Mouse (Mus musculus): ENCODE data around the gene Cnn1. TPM values are rescaled to one million over a fixed set of nuclear protein-coding genes. Genes with fewer than 3 reads are reported as not detected.
A peak's percentile ranks its signal among the peaks of the same experiment; 100 is the strongest.

The Cnn1 gene
- total and polyA plus RNA-seq, 3 experiments: 0.06 to 0.19 TPM; not detected in 1

DNA sequence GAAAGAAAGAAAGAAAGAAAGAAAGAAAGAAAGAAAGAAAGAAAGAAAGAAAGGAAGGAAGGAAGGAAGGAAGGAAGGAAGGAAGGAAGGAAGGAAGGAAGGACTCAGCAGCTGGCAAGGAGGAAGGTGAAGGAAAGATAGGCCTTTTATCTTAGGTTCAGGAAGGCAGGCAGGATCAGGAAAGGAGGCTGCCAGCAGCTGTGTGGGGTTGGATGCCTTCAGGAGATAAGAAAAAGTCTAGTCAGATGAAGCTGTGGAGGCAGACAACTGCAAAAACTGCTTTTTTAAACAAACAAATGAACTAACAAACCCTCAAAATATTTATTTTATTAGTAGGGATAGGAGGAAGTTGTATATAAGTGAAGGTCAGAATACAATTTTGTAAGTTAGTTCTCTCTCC is 22.5 kb downstream of the Cnn1 start (continued):
- no peak for TF ChIP-seq USF2 (IDR thresholded peaks at IDR 0.05; ENCODE audit: borderline replicate concordance in 1 of 2, insufficient read depth in 1 of 2, low read depth in 1 of 2, low read length in 2 of 2)

DNA sequence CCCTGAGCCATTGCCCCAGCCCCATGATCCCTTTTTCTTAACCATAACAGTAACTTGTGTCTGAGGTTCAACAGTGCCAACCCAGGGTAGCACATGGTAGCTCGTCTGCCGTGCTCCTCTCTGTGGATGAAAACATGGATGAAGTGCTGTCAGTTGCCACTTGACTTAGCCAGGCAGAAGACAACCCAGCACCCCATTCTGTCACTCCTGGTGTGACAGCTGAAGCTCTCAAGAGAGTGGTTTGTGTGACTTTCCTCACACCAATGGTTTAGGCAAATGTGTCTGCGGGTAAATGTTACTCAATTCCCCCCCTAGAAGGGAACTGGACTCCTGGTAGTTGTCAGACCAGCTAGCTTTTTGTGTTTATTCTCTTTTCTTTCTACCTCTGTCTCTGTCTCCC is 23.0 kb downstream of the Cnn1 start:
- Histone ChIP-seq H3K27ac (ENCODE audit: control insufficient read depth, low read depth, low read length) (peak overlapping the region; percentile 41), H3K79me2 (ENCODE audit: control insufficient read depth, insufficient read depth, low read length, poor library complexity) (no peaks in the 10 kb centered on the region)

DNA sequence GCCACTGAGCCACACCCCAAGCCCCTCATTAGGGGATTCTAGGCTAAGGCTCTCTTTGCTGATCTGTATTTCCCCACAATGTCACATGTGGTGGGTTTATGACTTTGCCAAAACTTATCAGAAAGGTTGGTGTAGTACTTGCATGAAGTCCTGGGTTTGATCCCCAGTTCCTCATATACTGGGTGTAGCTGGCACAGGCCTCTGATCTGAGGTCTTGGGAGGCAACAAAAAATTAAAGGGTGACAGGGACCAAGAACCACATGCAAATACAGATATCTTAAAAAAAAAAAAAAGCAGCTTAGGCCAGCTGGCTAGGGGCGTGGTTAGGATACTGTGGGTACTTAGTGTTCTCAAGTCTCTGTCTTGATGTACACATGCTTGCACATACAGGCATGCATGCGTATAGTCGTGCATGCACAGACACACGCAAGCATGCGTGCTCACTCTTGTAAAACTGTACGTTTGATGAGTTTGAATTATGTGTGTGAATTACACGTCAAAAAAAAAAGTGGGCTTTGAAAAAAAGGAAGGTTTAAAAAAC is 24.1 kb downstream of the Cnn1 start:
- peaks cover 0 to 25% of the 10 kb centered on the region in 2 experiments; a peak in 2 of 4 replicates for H3K36me3 ChIP-seq (ENCODE audit: control insufficient read depth in 1 of 2, insufficient read depth in 2 of 2, low read length in 2 of 2)
- H3K27me3 ChIP-seq (ENCODE audit: control insufficient read depth in 1 of 2, insufficient read depth in 2 of 2, low read length in 2 of 2): no peaks in the 10 kb centered on the region
- no peaks in the 10 kb centered on the region for H3K79me2 ChIP-seq (ENCODE audit: control insufficient read depth, insufficient read depth, low read length, poor library complexity)
- H3K4me3 ChIP-seq (ENCODE audit: control insufficient read depth in 1 of 2, insufficient read depth in 1 of 2, low read depth in 2 of 2, low read length in 2 of 2): no peak overlapping the region
- TF ChIP-seq MAZ (IDR thresholded peaks at IDR 0.05; ENCODE audit: low read depth, low read length) (no peak), RCOR1 (IDR thresholded peaks at IDR 0.05; ENCODE audit: low read depth, low read length) (peak; percentile 69), POLR2AphosphoS5 (IDR thresholded peaks at IDR 0.05; ENCODE audit: borderline replicate concordance, low read depth, low read length) (no peak), MXI1 (IDR thresholded peaks at IDR 0.05; ENCODE audit: low read depth, low read length) (peak; percentile 92), ETS1 (IDR thresholded peaks at IDR 0.05; ENCODE audit: low read depth, low read length) (peak; percentile 97), NELFE (IDR thresholded peaks at IDR 0.05; ENCODE audit: low read depth, low read length) (no peak), MAX (IDR thresholded peaks at IDR 0.05; ENCODE audit: low read length) (peak; percentile 67), CHD1 (IDR thresholded peaks at IDR 0.05; ENCODE audit: low read depth, low read length) (no peak), CHD2 (IDR thresholded peaks at IDR 0.05; ENCODE audit: low read length) (no peak), CTCF (IDR thresholded peaks at IDR 0.05 in 2 of 3, conservative IDR thresholded peaks at IDR 0.05 in 1 of 3; ENCODE audit: control insufficient read depth in 1 of 3, insufficient read depth in 1 of 3, low read depth in 2 of 3, low read length in 3 of 3, poor library complexity in 1 of 3, severe bottlenecking in 1 of 3) (0 out of 6 replicates have a peak, but pooled peaks of 1 of the 3 experiments have one; percentile 3), SIN3A (IDR thresholded peaks at IDR 0.05; ENCODE audit: low read length) (peak; percentile 92), ZKSCAN1 (IDR thresholded peaks at IDR 0.05; ENCODE audit: low read depth, low read length) (0 out of 2 replicates have a peak, but pooled peaks have one; percentile 60), MYC (IDR thresholded peaks at IDR 0.05; ENCODE audit: low read depth, low read length) (peak; percentile 67), TBP (IDR thresholded peaks at IDR 0.05; ENCODE audit: low read depth, low read length) (peak; percentile 68), GATA1 (IDR thresholded peaks at IDR 0.05; ENCODE audit: low read depth, low read length) (peak; percentile 27; the same call in 1 of the 2 replicates), TAL1 (IDR thresholded peaks at IDR 0.05; ENCODE audit: low read length) (peak; percentile 18; the same call in 1 of the 2 replicates), USF1 (IDR thresholded peaks at IDR 0.05; ENCODE audit: low read depth, low read length) (peak; percentile 77), UBTF (IDR thresholded peaks at IDR 0.05; ENCODE audit: borderline replicate concordance, insufficient read depth, low read depth, low read length) (0 out of 2 replicates have a peak, but pooled peaks have one; percentile 21), MEF2A (IDR thresholded peaks at IDR 0.05; ENCODE audit: extremely low read depth, insufficient replicate concordance, low read depth, low read length, poor library complexity, severe bottlenecking) (no peak), POLR2A (IDR thresholded peaks at IDR 0.05; ENCODE audit: control insufficient read depth in 1 of 2, insufficient read depth in 1 of 2, low read depth in 1 of 2, low read length in 2 of 2, poor library complexity in 1 of 2) (no peak), EP300 (IDR thresholded peaks at IDR 0.05; ENCODE audit: low read depth in 1 of 2, low read length in 2 of 2) (peak; percentile 46 to 67), ZNF384 (IDR thresholded peaks at IDR 0.05; ENCODE audit: low read depth, low read length) (peak; percentile 99), POLR2AphosphoS2 (IDR thresholded peaks at IDR 0.05; ENCODE audit: low read length) (no peak), HCFC1 (IDR thresholded peaks at IDR 0.05; ENCODE audit: low read depth, low read length) (peak; percentile 19), TCF12 (IDR thresholded peaks at IDR 0.05; ENCODE audit: low read depth, low read length) (peak; percentile 73), BHLHE40 (IDR thresholded peaks at IDR 0.05; ENCODE audit: borderline replicate concordance, low read depth, low read length) (peak; percentile 86), MAFK (IDR thresholded peaks at IDR 0.05; ENCODE audit: borderline replicate concordance, low read depth, low read length) (0 out of 2 replicates have a peak, but pooled peaks have one; percentile 29)
- peak overlapping the region; percentile 41; the same call in 1 of the 2 replicates for H3K27ac ChIP-seq (ENCODE audit: control insufficient read depth, low read depth, low read length)
- peak; percentile 90 for DNase-seq (ENCODE audit: low read depth, low spot score)
- no peaks in the 10 kb centered on the region for H3K9me3 ChIP-seq (replicated peaks; ENCODE audit: insufficient read depth, low read length)
- peaks cover 25 to 41% of the 10 kb centered on the region in 2 experiments for H3K4me1 ChIP-seq (ENCODE audit: control insufficient read depth in 1 of 2, insufficient read depth in 2 of 2, low read length in 2 of 2)
- H3K9ac ChIP-seq (ENCODE audit: control insufficient read depth, low read depth, low read length, poor library complexity, severe bottlenecking): no peak overlapping the region

More for the DNA sequence above, 23.0 kb downstream of the Cnn1 start:
- H3K9me3 ChIP-seq (replicated peaks; ENCODE audit: insufficient read depth, low read length): no peaks in the 10 kb centered on the region
- H3K36me3 ChIP-seq (ENCODE audit: control insufficient read depth in 1 of 2, insufficient read depth in 2 of 2, low read length in 2 of 2): peaks cover 0 to 29% of the 10 kb centered on the region in 2 experiments; a peak in 2 of 4 replicates
- no peaks in the 10 kb centered on the region for H3K27me3 ChIP-seq (ENCODE audit: control insufficient read depth in 1 of 2, insufficient read depth in 2 of 2, low read length in 2 of 2)
- no peak overlapping the region for H3K9ac ChIP-seq (ENCODE audit: control insufficient read depth, low read depth, low read length, poor library complexity, severe bottlenecking)
- H3K4me3 ChIP-seq (ENCODE audit: control insufficient read depth in 1 of 2, insufficient read depth in 1 of 2, low read depth in 2 of 2, low read length in 2 of 2): no peak overlapping the region
- TF ChIP-seq MAX (IDR thresholded peaks at IDR 0.05; ENCODE audit: low read length) (peak; percentile 68; the same call in 1 of the 2 replicates), MYC (IDR thresholded peaks at IDR 0.05; ENCODE audit: low read depth, low read length) (no peak; the same call in 1 of the 2 replicates)
- peaks cover 25 to 49% of the 10 kb centered on the region in 2 experiments for H3K4me1 ChIP-seq (ENCODE audit: control insufficient read depth in 1 of 2, insufficient read depth in 2 of 2, low read length in 2 of 2)
- DNase-seq (ENCODE audit: low read depth, low spot score): no peak
